Mouse (Mus musculus) intestine, embryonic 14.5 days (tissue): ENCODE data around the gene Notch2. TPM values are rescaled to one million over a fixed set of nuclear protein-coding genes. Genes with fewer than 3 reads are reported as not detected.

ENCODE experiments used
- ATAC-seq: fragments of 200-750 bp; cut with Nextera tagmentation; replicated peaks from 2 replicates; pipeline ENCODE4 v1.8.0; 2017; ENCODE audit warnings: low read depth, moderate number of reproducible peaks, moderate TSS enrichment, moderate library complexity; ENCODE audit not compliant: low FRiP score, low TSS enrichment
- DNase-seq: peaks from one replicate; pipeline ENCODE4 v3.0.0-alpha.2; 2018; ENCODE audit warnings: low spot score
- H3K27ac ChIP-seq: fragments of 300-500 bp; sonication (generic); 2 replicates; pipeline ENCODE4 v1.5.1; 2014; ENCODE audit warnings: low read depth, mild to moderate bottlenecking, control low read depth
- H3K27me3 ChIP-seq: fragments of 300-500 bp; sonication (generic); replicated peaks from 2 replicates; pipeline ENCODE4 v1.6.1; 2014; ENCODE audit warnings: low read length, control low read depth; ENCODE audit not compliant: control insufficient read depth, insufficient read depth
- H3K36me3 ChIP-seq: fragments of 300-500 bp; sonication (generic); 2 replicates; pipeline ENCODE4 v1.6.1; 2014; ENCODE audit warnings: low read length, control low read depth; ENCODE audit not compliant: control insufficient read depth, insufficient read depth
- H3K4me1 ChIP-seq: fragments of 300-500 bp; sonication (generic); replicated peaks from 2 replicates; pipeline ENCODE4 v1.6.1; 2014; ENCODE audit warnings: low read length, control low read depth, mixed read lengths; ENCODE audit not compliant: control insufficient read depth, insufficient read depth
- H3K4me2 ChIP-seq: fragments of 300-500 bp; sonication (generic); 2 replicates; pipeline ENCODE4 v1.6.1; 2014; ENCODE audit warnings: low read length
- H3K4me3 ChIP-seq: fragments of 300-500 bp; sonication (generic); 2 replicates; pipeline ENCODE4 v1.5.1; 2014; ENCODE audit warnings: low read depth, low read length, control low read depth, mixed read lengths
- H3K9ac ChIP-seq: fragments of 300-500 bp; sonication (generic); 2 replicates; pipeline ENCODE4 v1.6.1; 2014; ENCODE audit warnings: mild to moderate bottlenecking, low read length
- H3K9me3 ChIP-seq: fragments of 300-500 bp; sonication (generic); 2 replicates; pipeline ENCODE4 v1.6.1; 2016; ENCODE audit warnings: low read length, control low read depth; ENCODE audit not compliant: control insufficient read depth
- WGBS: fragments of 180-500 bp; shearing (Covaris S2); extraction: QIAGEN DNeasy Blood & Tissue Kit; methylation state at CpG from one replicate; pipeline ENCODE4 v1.1.7; 2014; 5-methylcytosine and 5-hydroxymethylcytosine counted together
- polyA plus RNA-seq: library from polyadenylated mRNA; unstranded; fragments of >200 nt; fragmentation: Nextera tagmentation; extraction: Ambion mirVana; gene quantifications from 2 replicates; pipeline ENCODE4 v1.2.1, GENCODE M21; 2014

Gene Notch2
- polyA plus RNA-seq, 1 experiment from 2014 or later, result 30.0 TPM

GRCm38 (mm10) chr3:98084061-98084655, 70.8 kb downstream of the Notch2 start:
- Histone ChIP-seq H3K9me3 (no peaks in the 10 kb centered on the region), H3K27ac (no peak overlapping the region), H3K36me3 (peaks cover 41% of the 10 kb centered on the region), H3K4me3 (no peak overlapping the region), H3K27me3 (no peaks in the 10 kb centered on the region), H3K4me1 (peaks cover 26% of the 10 kb centered on the region), H3K9ac (no peak overlapping the region), H3K4me2 (no peak overlapping the region)
- 74% methylated on average over 8 of the region's 8 CpGs for WGBS
- DNase-seq (no peak), ATAC-seq (no peak)

GRCm38 (mm10) chr3:98084870-98085269, 71.5 kb downstream of the Notch2 start:
- DNase-seq (no peak), ATAC-seq (no peak)
- peaks cover 41% of the 10 kb centered on the region for H3K36me3 ChIP-seq
- no peaks in the 10 kb centered on the region for H3K9me3 ChIP-seq
- H3K4me1 ChIP-seq, result peaks cover 33% of the 10 kb centered on the region
- no peak overlapping the region for H3K9ac ChIP-seq
- WGBS, result 72% methylated on average over 13 of the region's 13 CpGs
- H3K27me3 ChIP-seq, result no peaks in the 10 kb centered on the region
- H3K4me2 ChIP-seq, result no peak overlapping the region
- no peak overlapping the region for H3K4me3 ChIP-seq
- peak overlapping the region; percentile 77; the same call in 1 of the 2 replicates for H3K27ac ChIP-seq

- Histone ChIP-seq H3K9me3 (no peaks in the 10 kb centered on the region), H3K4me2 (no peak overlapping the region), H3K27me3 (no peaks in the 10 kb centered on the region), H3K36me3 (peaks cover 35% of the 10 kb centered on the region), H3K4me3 (no peak overlapping the region), H3K4me1 (peaks cover 35% of the 10 kb centered on the region), H3K9ac (no peak overlapping the region), H3K27ac (peak overlapping the region; percentile 77)
- 16% methylated on average over 5 of the region's 5 CpGs for WGBS
- DNase-seq, result peak; percentile 69
- peak; percentile 83 for ATAC-seq
Measured at GRCm38 (mm10) chr3:98085812-98086268, 72.5 kb downstream of the Notch2 start.

- WGBS, result 49% methylated on average over 4 of the region's 4 CpGs
- no peak overlapping the region for H3K4me2 ChIP-seq
- H3K27me3 ChIP-seq, result no peaks in the 10 kb centered on the region
- H3K4me3 ChIP-seq, result no peak overlapping the region
- peaks cover 31% of the 10 kb centered on the region for H3K36me3 ChIP-seq
- no peaks in the 10 kb centered on the region for H3K9me3 ChIP-seq
- DNase-seq (no peak), ATAC-seq (peak; percentile 70)
- H3K9ac ChIP-seq, result no peak overlapping the region
- H3K27ac ChIP-seq, result peak overlapping the region; percentile 77
- H3K4me1 ChIP-seq, result peaks cover 35% of the 10 kb centered on the region
Measured at GRCm38 (mm10) chr3:98086441-98086840, 73.1 kb downstream of the Notch2 start.

- 48% methylated on average over 5 of the region's 5 CpGs for WGBS
- no peaks in the 10 kb centered on the region for H3K27me3 ChIP-seq
- no peak overlapping the region for H3K9ac ChIP-seq
- ATAC-seq, result peak; percentile 9; the same call in 1 of the 2 replicates
- no peak overlapping the region for H3K4me3 ChIP-seq
- DNase-seq, result no peak
- H3K4me1 ChIP-seq, result peaks cover 35% of the 10 kb centered on the region
- H3K4me2 ChIP-seq, result no peak overlapping the region
- peaks cover 27% of the 10 kb centered on the region for H3K36me3 ChIP-seq
- peak overlapping the region; percentile 77 for H3K27ac ChIP-seq
- H3K9me3 ChIP-seq, result no peaks in the 10 kb centered on the region
Measured at GRCm38 (mm10) chr3:98086860-98087259, 73.5 kb downstream of the Notch2 start.

GRCm38 (mm10) chr3:98087551-98087950, 74.2 kb downstream of the Notch2 start:
- H3K9me3 ChIP-seq, result no peaks in the 10 kb centered on the region
- peaks cover 37% of the 10 kb centered on the region for H3K4me1 ChIP-seq
- no peak overlapping the region for H3K9ac ChIP-seq
- no peaks in the 10 kb centered on the region for H3K27me3 ChIP-seq
- peaks cover 20% of the 10 kb centered on the region for H3K36me3 ChIP-seq
- peak overlapping the region; percentile 77 for H3K27ac ChIP-seq
- no peak overlapping the region for H3K4me3 ChIP-seq
- DNase-seq (no peak), ATAC-seq (no peak)
- no peak overlapping the region for H3K4me2 ChIP-seq
- 77% methylated on average over 3 of the region's 3 CpGs for WGBS

GRCm38 (mm10) chr3:98089702-98090101, 76.4 kb downstream of the Notch2 start:
- Histone ChIP-seq H3K9me3 (no peaks in the 10 kb centered on the region), H3K4me3 (no peak overlapping the region), H3K9ac (no peak overlapping the region), H3K4me2 (no peak overlapping the region), H3K27me3 (no peaks in the 10 kb centered on the region), H3K36me3 (peaks cover 16% of the 10 kb centered on the region), H3K27ac (no peak overlapping the region), H3K4me1 (peaks cover 55% of the 10 kb centered on the region)
- ATAC-seq, result no peak
- 70% methylated on average over 5 of the region's 5 CpGs for whole genome bisulfite sequencing
- DNase-seq, result no peak

GRCm38 (mm10) chr3:98090129-98090528, 76.8 kb downstream of the Notch2 start:
- Histone ChIP-seq H3K4me2 (no peak overlapping the region), H3K9ac (no peak overlapping the region), H3K4me3 (no peak overlapping the region), H3K36me3 (peaks cover 16% of the 10 kb centered on the region), H3K27ac (no peak overlapping the region), H3K9me3 (no peaks in the 10 kb centered on the region), H3K27me3 (no peaks in the 10 kb centered on the region), H3K4me1 (peaks cover 51% of the 10 kb centered on the region)
- WGBS, result 78% methylated on average over 8 of the region's 8 CpGs
- ATAC-seq, result no peak
- no peak for DNase-seq
